Comparison of ENCODE assay signal across 16 mouse cellular contexts in the genomic region with DNA sequence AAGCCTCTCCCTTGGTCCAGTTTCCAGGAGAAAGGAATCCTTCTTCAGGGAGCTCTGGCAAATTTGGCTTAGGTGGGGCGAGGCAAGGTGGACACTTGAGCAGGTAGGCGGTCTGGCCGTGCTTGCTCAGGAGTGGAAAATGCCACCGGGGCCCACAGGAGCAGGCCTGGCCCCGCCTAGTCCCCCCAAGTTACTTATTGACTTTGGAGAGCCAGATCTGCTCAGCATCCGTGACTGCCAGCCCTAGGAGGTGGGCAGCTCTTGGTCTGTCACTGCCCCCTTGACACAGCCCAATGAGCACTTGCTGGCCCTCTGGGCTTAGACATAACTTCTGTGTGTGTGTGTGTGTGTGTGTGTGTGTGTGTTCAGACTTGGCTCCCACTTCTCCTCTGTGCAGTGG. TPM values are rescaled to one million over a fixed set of nuclear protein-coding genes. Genes with fewer than 3 reads are reported as not detected.
DNase-seq lines count a peak whose midpoint lies in the region; TF ChIP-seq lines count a peak whose summit lies in the region.
"Had no signal": no experiment of that assay in that cellular context is flagged by ENCODE, and none has a peak within 500 bp of the region (broad histone marks: within the 10 kb centered on the region; RNA-seq: fewer than 3 reads in every experiment).

A gene (minus strand): TSS at position 236 of the 400 bp plus-strand sequence.

- TF ChIP-seq CTCF in cerebellum, adult 2 months (IDR thresholded peaks at IDR 0.05; ENCODE audit: borderline replicate concordance, insufficient read depth, low read depth, low read length), result no peak

- 69% methylated on average over 6 of the region's 6 CpGs for WGBS in heart, embryonic 10.5 days
- WGBS in cerebellum, adult 2 months, result 75% methylated on average over 6 of the region's 6 CpGs

- H3K9me3 ChIP-seq in heart, embryonic 10.5 days, result no peaks in the 10 kb centered on the region
- H3K9me3 ChIP-seq: intestine, embryonic 15.5 days; limb, embryonic 12.5 days; liver, embryonic 15.5 days; midbrain, embryonic 10.5 days had no signal

- peak within 1 kb of the TSS; percentile 75 for H3K27ac ChIP-seq in heart, embryonic 10.5 days
- no peak within 1 kb of the TSS for H3K27ac ChIP-seq in cerebellum, adult 2 months (ENCODE audit: insufficient read depth, low read length)
- H3K27ac ChIP-seq: intestine, embryonic 15.5 days; limb, embryonic 12.5 days; liver, embryonic 15.5 days; midbrain, embryonic 10.5 days had no signal

- DNase-seq in heart, embryonic 10.5 days (ENCODE audit: low spot score), result no peak
- no peak for DNase-seq in heart, adult 18-20 months
- peak; percentile 98 for DNase-seq in kidney, adult 11 months
- peak; percentile 95 for DNase-seq in kidney, postnatal 14 days
- peak; percentile 66 for DNase-seq in lung, postnatal 10 days
- DNase-seq in cerebellum, postnatal 14 days, result no peak
- DNase-seq in urinary bladder, postnatal 25 days (ENCODE audit: low spot score), result no peak
- no peak for DNase-seq in cerebellum, adult 2 months
- DNase-seq: cerebellum, adult 18-20 months; thymus, adult 18-20 months had no signal

- H3K4me1 ChIP-seq in heart, embryonic 10.5 days, result peaks cover 39% of the 10 kb centered on the region
- H3K4me1 ChIP-seq in cerebellum, adult 2 months (ENCODE audit: control insufficient read depth, insufficient read depth, low read length), result peaks cover 2% of the 10 kb centered on the region
- H3K4me1 ChIP-seq: intestine, embryonic 15.5 days; limb, embryonic 12.5 days; liver, embryonic 15.5 days; midbrain, embryonic 10.5 days had no signal

- no peaks in the 10 kb centered on the region for H3K27me3 ChIP-seq in heart, embryonic 10.5 days (ENCODE audit: insufficient read depth, poor library complexity, severe bottlenecking)
- H3K27me3 ChIP-seq in cerebellum, adult 2 months (ENCODE audit: control insufficient read depth, insufficient read depth, low read length), result no peaks in the 10 kb centered on the region
- H3K27me3 ChIP-seq: intestine, embryonic 15.5 days had no signal

- no peak within 1 kb of the TSS for H3K4me3 ChIP-seq in heart, embryonic 10.5 days
- H3K4me3 ChIP-seq in cerebellum, adult 2 months (replicated peaks; ENCODE audit: insufficient read depth, low read depth, low read length), result no peak within 1 kb of the TSS
- H3K4me3 ChIP-seq: intestine, embryonic 15.5 days; limb, embryonic 12.5 days; liver, embryonic 15.5 days; midbrain, embryonic 10.5 days had no signal

- H3K36me3 ChIP-seq in heart, embryonic 10.5 days, result peaks cover 18% of the 10 kb centered on the region
- H3K36me3 ChIP-seq: intestine, embryonic 15.5 days; limb, embryonic 12.5 days; liver, embryonic 15.5 days; midbrain, embryonic 10.5 days had no signal

- TF ChIP-seq POLR2A in cerebellum, adult 2 months (IDR thresholded peaks at IDR 0.05; ENCODE audit: borderline replicate concordance, insufficient read depth, low read length), result no peak

RNA-seq across cellular contexts. Expression of the gene that starts here (rescaled TPM):
- 8.0 and 21.0 TPM in 2 replicates for polyA plus RNA-seq in heart, embryonic 10.5 days (2016; fragmentation: Nextera tagmentation; extraction: Ambion mirVana)
- 1 to 10 TPM; 3.9 to 5.2 TPM for total RNA-seq in heart, adult 18-20 months (2021)
- not detected in 2 replicates for polyA plus RNA-seq in cerebellum, adult 2 months (2012; rRNA removed)
- total RNA-seq: hematopoietic stem cell, adult 5-6 weeks had no signal
- polyA plus RNA-seq: frontal cortex, adult 2 months; limb, embryonic 12.5 days; midbrain, embryonic 10.5 days had no signal

Comparison
In these comparisons a context has a peak if more than half of its experiments do, and no peak if none do; other contexts are left out.
1. DNase-seq: peak in kidney, adult 11 months (single experiment), kidney, postnatal 14 days (single experiment) and lung, postnatal 10 days (single experiment); none in heart, embryonic 10.5 days (single experiment), heart, adult 18-20 months (0 of 2), cerebellum, postnatal 14 days (0 of 2), urinary bladder, postnatal 25 days (single experiment) and cerebellum, adult 2 months (0 of 2).